Mouse (Mus musculus) mesoderm, embryonic 11.5 days (tissue): ENCODE data around the gene Rpe65.

ENCODE experiments used
- DNase-seq: peaks from one replicate; pipeline ENCODE4 v3.0.0-alpha.2; 2012; ENCODE audit warnings: low read depth, low spot score

Rpe65 gene

DNA sequence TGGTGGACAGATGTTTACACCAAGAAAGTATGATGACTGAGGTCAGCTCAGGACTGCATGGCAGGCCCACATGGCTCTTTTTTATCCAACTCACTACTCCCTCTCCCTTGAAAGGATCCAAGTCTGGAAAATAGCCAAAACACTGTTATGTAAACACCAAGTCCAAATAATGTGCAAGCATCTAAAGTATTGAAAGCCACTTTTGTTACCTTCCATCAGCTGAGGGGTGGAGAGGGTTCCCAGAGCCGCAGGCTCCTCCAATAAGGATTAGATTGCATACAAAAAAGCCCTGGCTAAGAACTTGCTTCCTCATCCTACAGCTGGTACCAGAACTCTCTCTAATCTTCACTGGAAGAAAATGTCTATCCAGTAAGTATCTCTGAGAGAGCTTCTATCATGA is at the start of gene Rpe65:
Gene Rpe65 (plus strand): TSS at position 301 of the 400 bp plus-strand sequence.
- no peak for DNase-seq

DNA sequence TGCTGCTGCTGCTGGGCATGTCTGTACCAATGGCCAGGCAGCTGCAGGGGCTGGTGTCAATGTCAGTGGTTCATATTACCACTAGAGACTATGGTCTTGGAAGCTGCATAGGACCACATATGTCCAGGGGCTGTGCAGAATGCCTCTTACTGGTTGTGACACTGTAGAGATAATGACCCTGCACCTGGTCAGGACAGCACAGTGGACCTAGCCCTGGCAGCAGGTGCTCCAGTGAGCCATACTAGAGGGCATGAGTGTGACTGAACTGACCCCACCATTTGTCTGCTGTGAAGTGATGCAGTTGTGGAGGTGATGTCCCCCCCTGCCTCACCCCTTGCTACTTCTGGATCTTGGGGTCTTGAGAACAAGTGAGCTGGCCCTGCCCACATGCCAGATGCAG is 48.8 kb upstream of the Rpe65 start:
- no peak for DNase-seq

DNA sequence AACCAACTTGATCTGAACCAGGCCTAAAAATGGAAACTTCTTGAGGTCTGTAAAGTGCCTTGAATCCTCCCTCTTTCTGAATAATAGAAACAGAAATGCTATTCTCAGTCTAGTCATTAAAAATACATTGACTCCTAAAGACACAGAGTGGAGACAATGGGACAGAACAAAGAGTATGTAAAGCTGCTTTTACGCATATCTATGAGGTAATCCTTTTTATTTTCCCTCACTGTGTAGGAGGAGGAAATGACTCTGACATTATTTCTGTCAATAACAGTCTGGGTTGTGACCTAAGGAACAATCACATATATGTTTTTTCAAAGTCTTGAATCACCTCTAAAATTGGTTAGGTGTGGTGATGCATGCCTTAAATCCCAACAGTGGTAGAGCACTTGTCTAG is 16.0 kb downstream of the Rpe65 start:
- no peak for DNase-seq

DNA sequence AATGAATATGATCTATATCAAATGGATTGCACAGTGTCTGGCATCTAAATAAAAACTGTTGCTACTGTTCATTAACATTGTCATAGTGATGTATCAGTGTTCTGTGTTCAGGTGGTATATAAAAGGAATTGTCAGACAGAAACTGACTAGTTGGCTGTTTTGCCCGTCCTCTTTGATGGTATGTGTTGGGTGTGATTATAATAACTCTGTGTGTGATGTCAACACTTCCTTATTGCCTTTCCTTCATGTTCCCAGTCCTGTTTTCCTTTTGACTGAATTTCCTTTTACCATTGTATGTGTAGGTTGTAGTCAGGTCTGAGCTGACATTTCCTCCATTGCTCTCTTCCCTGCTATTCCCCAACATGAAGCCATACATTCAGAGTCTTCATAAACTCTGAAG is 22.1 kb downstream of the Rpe65 start:
- DNase-seq, result no peak

DNA sequence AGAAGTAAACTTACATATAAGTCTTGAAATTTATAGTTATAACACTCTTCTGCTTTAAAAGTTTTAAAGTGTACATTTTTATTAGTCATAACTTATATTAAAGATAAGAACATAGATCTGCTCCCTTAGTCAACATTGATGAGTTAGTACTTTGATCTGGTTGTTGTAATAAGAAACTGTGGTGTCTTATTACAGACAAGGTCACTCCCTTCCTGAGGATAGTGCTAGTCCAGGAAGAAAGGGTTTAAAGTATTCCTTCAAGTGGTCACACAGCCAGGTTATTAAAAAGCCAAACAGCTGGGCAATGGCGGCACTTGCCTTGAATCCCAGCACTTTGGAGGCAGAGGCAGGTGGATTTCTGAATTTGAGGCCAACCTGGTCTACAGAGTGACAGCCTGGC is 25.0 kb downstream of the Rpe65 start:
- DNase-seq, result no peak

DNA sequence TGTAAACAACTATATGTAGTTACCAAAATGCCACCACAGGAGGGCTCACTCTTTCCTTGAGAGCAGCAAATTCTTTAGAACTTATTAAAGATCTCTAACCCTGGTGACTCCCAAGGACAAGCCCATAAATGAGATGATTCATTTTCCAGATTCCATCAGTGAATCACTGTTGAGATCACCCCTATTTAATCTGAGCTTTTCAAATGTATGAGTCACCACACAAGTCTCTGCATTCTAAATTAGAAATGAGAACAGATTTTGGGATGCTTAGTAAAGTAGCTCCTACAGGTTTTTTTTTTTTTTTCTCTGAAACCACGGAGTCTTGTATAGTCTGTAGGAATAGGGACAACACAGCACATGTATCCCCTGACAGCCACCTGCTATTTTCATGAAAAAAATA is 61.8 kb downstream of the Rpe65 start:
- DNase-seq, result no peak

DNA sequence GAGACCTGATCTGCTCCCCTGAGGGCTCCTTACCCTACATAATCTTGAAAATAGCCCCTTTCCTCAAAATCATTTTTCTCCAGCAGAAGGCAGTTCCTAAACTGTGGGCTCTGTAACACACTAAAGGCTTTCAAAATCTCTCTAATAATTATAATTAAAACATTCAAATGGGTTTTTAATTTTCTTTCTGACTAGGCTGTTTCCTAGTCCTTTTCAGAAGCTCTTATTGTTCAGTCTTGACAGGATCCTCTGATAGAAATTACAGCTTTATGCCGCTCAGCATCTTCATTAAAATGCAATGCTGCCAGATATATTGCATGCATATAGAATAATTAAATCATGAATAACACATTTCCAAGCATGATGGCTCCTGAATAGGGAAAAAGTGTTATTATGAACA is 64.4 kb downstream of the Rpe65 start:
- no peak for DNase-seq
